Mouse (Mus musculus): ENCODE results near the gene Casz1. TPM values are rescaled to one million over a fixed set of nuclear protein-coding genes. Genes with fewer than 3 reads are reported as not detected.

Gene Casz1
- total RNA-seq, 1 experiment: 4.0 TPM

DNA sequence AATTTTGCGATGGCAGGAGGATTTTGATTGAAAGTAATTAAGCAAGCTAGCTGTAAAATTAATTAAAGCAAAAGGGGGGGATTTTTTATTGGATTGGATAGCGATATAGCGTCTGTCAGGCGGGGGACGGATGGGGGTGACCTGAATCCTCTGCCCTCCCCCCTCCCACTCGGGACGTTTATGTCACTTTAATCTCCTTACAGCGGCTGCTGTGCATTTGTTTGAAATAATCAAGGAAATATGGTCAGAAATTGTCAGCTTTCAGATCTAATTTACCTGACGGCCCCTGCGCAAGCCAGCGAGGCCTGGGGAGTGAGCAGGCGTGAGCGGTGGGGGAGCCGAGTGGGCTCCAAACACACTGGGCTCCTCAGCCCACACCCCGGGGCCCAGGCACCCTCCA, 111.6 kb downstream of the Casz1 start:
- H3K4me1 ChIP-seq (ENCODE audit: control insufficient read depth in 2 of 2, insufficient read depth in 2 of 2, low read length in 2 of 2, poor library complexity in 1 of 2): peaks cover 3 to 31% of the 10 kb centered on the region in 2 experiments
- H3K27ac ChIP-seq (ENCODE audit: insufficient read depth, low read depth, low read length, poor library complexity, severe bottlenecking): no peak overlapping the region

DNA sequence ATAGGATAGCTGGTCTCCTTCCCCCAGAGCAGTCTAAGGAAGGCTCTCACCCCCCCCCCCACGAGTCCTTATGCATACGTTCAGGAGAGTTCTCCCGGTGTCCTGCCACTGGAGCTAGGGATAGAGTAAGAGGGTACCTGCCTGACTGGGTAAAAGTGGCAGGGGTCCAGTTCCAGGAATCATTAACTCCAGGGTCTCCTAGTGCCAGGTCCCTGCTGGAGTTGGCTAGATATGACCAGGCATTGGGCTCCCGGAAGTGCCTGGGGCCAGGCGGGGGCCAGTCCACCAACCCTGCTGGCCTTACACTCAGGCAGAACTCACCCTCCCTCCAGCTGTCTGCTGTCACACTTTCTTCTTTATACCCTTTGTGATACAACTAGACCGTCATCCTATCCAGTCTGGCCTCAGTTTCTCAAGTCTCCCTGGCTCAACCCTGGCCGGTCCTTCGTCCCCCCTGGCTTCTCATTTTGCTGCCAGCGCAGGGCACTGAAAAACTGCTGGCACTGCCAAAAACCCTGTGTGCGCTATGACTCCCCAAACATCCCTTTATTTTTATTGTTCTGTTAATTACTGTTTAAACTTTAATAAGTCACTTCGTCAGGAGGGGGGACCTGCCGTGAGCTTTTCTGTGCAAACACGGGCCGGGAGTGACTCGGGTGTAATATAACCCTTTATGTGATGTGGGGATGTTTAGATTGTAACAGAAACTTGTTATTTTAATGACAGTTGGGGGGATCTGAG, 114.6 kb downstream of the Casz1 start:
- H3K36me3 ChIP-seq (ENCODE audit: control insufficient read depth, insufficient read depth, low read length, poor library complexity, severe bottlenecking): no peaks in the 10 kb centered on the region
- H3K9me3 ChIP-seq (ENCODE audit: control insufficient read depth, insufficient read depth, low read depth, low read length): no peaks in the 10 kb centered on the region
- H3K4me3 ChIP-seq (ENCODE audit: insufficient read depth in 1 of 2, low read depth in 1 of 2, low read length in 2 of 2, poor library complexity in 1 of 2, severe bottlenecking in 1 of 2): no peak overlapping the region
- no peak overlapping the region for H3K9ac ChIP-seq (ENCODE audit: insufficient read depth, low read depth, low read length, poor library complexity, severe bottlenecking)
- in situ Hi-C loops (cut with MboI; ENCODE audit: low sequenced_read_pairs in 2 of 2, unreplicated experiment in 2 of 2): loop anchor here in 1 of 2 experiments (10.0 kb wide), 1 partner anchor 114 kb away; the partner anchor contains the start of gene Casz1
- DNase-seq (ENCODE audit: low read depth, low spot score): no peak
- TF ChIP-seq ZC3H11A (IDR thresholded peaks at IDR 0.05; ENCODE audit: borderline replicate concordance, low read depth, low read length) (no peak), CHD2 (IDR thresholded peaks at IDR 0.05; ENCODE audit: low read depth, low read length) (no peak), MAFK (IDR thresholded peaks at IDR 0.05; ENCODE audit: insufficient read depth, low read depth, low read length) (no peak), ZNF384 (IDR thresholded peaks at IDR 0.05; ENCODE audit: low read depth, low read length) (no peak), HCFC1 (IDR thresholded peaks at IDR 0.05; ENCODE audit: borderline replicate concordance, insufficient read depth, low read length) (no peak)
- no peak overlapping the region for H3K27ac ChIP-seq (ENCODE audit: insufficient read depth, low read depth, low read length, poor library complexity, severe bottlenecking)
- peaks cover 4 to 28% of the 10 kb centered on the region in 2 experiments for H3K4me1 ChIP-seq (ENCODE audit: control insufficient read depth in 2 of 2, insufficient read depth in 2 of 2, low read length in 2 of 2, poor library complexity in 1 of 2)

More for the DNA sequence above, 111.6 kb downstream of the Casz1 start:
- TF ChIP-seq ZC3H11A (IDR thresholded peaks at IDR 0.05; ENCODE audit: borderline replicate concordance, low read depth, low read length): no peak
- TF ChIP-seq HCFC1 (IDR thresholded peaks at IDR 0.05; ENCODE audit: borderline replicate concordance, insufficient read depth, low read length): no peak
- in situ Hi-C loops (cut with MboI; ENCODE audit: low sequenced_read_pairs in 2 of 2, unreplicated experiment in 2 of 2): loop anchor here in 1 of 2 experiments (10.0 kb wide), 1 partner anchor 111 kb away; the partner anchor contains the start of gene Casz1
- DNase-seq (ENCODE audit: low read depth, low spot score): no peak
- no peaks in the 10 kb centered on the region for H3K36me3 ChIP-seq (ENCODE audit: control insufficient read depth, insufficient read depth, low read length, poor library complexity, severe bottlenecking)
- H3K9ac ChIP-seq (ENCODE audit: insufficient read depth, low read depth, low read length, poor library complexity, severe bottlenecking): no peak overlapping the region
- no peaks in the 10 kb centered on the region for H3K9me3 ChIP-seq (ENCODE audit: control insufficient read depth, insufficient read depth, low read depth, low read length)
- peak overlapping the region in 1 of 2 experiments; percentile 17; a peak in 1 of 4 replicates for H3K4me3 ChIP-seq (ENCODE audit: insufficient read depth in 1 of 2, low read depth in 1 of 2, low read length in 2 of 2, poor library complexity in 1 of 2, severe bottlenecking in 1 of 2)

GRCm38 (mm10) chr4:148920610-148921009, 116.4 kb downstream of the Casz1 start:
- no peak for DNase-seq (ENCODE audit: low read depth, low spot score)
- Histone ChIP-seq H3K27ac (ENCODE audit: insufficient read depth, low read depth, low read length, poor library complexity, severe bottlenecking) (no peak overlapping the region), H3K36me3 (ENCODE audit: control insufficient read depth, insufficient read depth, low read length, poor library complexity, severe bottlenecking) (no peaks in the 10 kb centered on the region), H3K9ac (ENCODE audit: insufficient read depth, low read depth, low read length, poor library complexity, severe bottlenecking) (no peak overlapping the region), H3K9me3 (ENCODE audit: control insufficient read depth, insufficient read depth, low read depth, low read length) (no peaks in the 10 kb centered on the region), H3K4me1 (ENCODE audit: control insufficient read depth in 2 of 2, insufficient read depth in 2 of 2, low read length in 2 of 2, poor library complexity in 1 of 2) (peaks cover 4 to 23% of the 10 kb centered on the region in 2 experiments), H3K4me3 (ENCODE audit: insufficient read depth in 1 of 2, low read depth in 1 of 2, low read length in 2 of 2, poor library complexity in 1 of 2, severe bottlenecking in 1 of 2) (no peak overlapping the region)
- TF ChIP-seq ZC3H11A (IDR thresholded peaks at IDR 0.05; ENCODE audit: borderline replicate concordance, low read depth, low read length) (no peak), HCFC1 (IDR thresholded peaks at IDR 0.05; ENCODE audit: borderline replicate concordance, insufficient read depth, low read length) (no peak), ZNF384 (IDR thresholded peaks at IDR 0.05; ENCODE audit: low read depth, low read length) (no peak), MAFK (IDR thresholded peaks at IDR 0.05; ENCODE audit: insufficient read depth, low read depth, low read length) (no peak), CHD2 (IDR thresholded peaks at IDR 0.05; ENCODE audit: low read depth, low read length) (no peak)
- in situ Hi-C loops (cut with MboI; ENCODE audit: low sequenced_read_pairs in 2 of 2, unreplicated experiment in 2 of 2): no loop called here

DNA sequence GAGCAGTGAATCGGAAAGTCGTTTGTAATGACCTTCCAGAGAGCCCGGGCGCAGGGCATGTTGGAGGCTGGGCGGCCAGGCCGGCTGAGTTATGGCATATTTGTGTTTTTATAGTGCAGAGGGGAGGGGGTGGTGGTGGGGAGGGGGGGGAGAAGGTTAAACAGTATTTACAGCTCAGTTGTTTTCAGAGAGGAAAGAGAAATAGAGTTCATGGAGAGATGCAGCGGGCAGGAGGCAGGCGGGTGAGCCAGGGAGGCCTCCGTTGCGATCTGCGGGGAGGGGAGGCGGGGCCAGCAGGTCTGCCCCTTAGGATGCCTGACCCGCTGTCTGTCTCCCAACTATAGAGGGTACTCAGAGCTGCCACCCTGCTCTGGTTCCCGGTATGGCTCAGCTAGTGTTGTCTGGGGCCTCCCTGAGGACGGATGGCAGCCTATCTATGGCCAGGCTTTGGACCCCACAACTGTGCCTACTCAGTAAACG, 118.0 kb downstream of the Casz1 start:
- no peak for DNase-seq (ENCODE audit: low read depth, low spot score)
- Histone ChIP-seq H3K36me3 (ENCODE audit: control insufficient read depth, insufficient read depth, low read length, poor library complexity, severe bottlenecking) (no peaks in the 10 kb centered on the region), H3K9me3 (ENCODE audit: control insufficient read depth, insufficient read depth, low read depth, low read length) (no peaks in the 10 kb centered on the region), H3K27ac (ENCODE audit: insufficient read depth, low read depth, low read length, poor library complexity, severe bottlenecking) (0 out of 2 replicates have a peak overlapping the region, but pooled peaks have one; percentile 19), H3K9ac (ENCODE audit: insufficient read depth, low read depth, low read length, poor library complexity, severe bottlenecking) (no peak overlapping the region), H3K4me1 (ENCODE audit: control insufficient read depth in 2 of 2, insufficient read depth in 2 of 2, low read length in 2 of 2, poor library complexity in 1 of 2) (peaks cover 6 to 26% of the 10 kb centered on the region in 2 experiments), H3K4me3 (ENCODE audit: insufficient read depth in 1 of 2, low read depth in 1 of 2, low read length in 2 of 2, poor library complexity in 1 of 2, severe bottlenecking in 1 of 2) (peak overlapping the region; percentile 19 to 31)
- TF ChIP-seq ZNF384 (IDR thresholded peaks at IDR 0.05; ENCODE audit: low read depth, low read length) (no peak), CHD2 (IDR thresholded peaks at IDR 0.05; ENCODE audit: low read depth, low read length) (no peak), HCFC1 (IDR thresholded peaks at IDR 0.05; ENCODE audit: borderline replicate concordance, insufficient read depth, low read length) (no peak), MAFK (IDR thresholded peaks at IDR 0.05; ENCODE audit: insufficient read depth, low read depth, low read length) (no peak), ZC3H11A (IDR thresholded peaks at IDR 0.05; ENCODE audit: borderline replicate concordance, low read depth, low read length) (no peak)
- in situ Hi-C loops (cut with MboI; ENCODE audit: low sequenced_read_pairs in 2 of 2, unreplicated experiment in 2 of 2): no loop called here

Data from ES-E14 (cell line).